Mouse (Mus musculus) midbrain, postnatal 0 days (tissue): ENCODE data around the gene Rhoh. TPM values are rescaled to one million over a fixed set of nuclear protein-coding genes. Genes with fewer than 3 reads are reported as not detected.
A peak's percentile ranks its signal among the peaks of the same experiment; 100 is the strongest.

Experiments
- ATAC-seq: fragments of 200-750 bp; cut with Nextera tagmentation; 2 replicates; pipeline ENCODE4 v1.8.0; 2017; ENCODE audit warnings: moderate number of reproducible peaks, mild to moderate bottlenecking, moderate TSS enrichment, moderate library complexity; ENCODE audit not compliant: low FRiP score
- DNase-seq: peaks from one replicate; pipeline ENCODE4 v3.0.0-alpha.2; 2015; ENCODE audit warnings: low spot score
- H3K27ac ChIP-seq: fragments of 300-500 bp; sonication (generic); 2 replicates; pipeline ENCODE4 v1.5.1; 2014; ENCODE audit warnings: low read depth, mild to moderate bottlenecking, low read length, mixed read lengths
- H3K27me3 ChIP-seq: fragments of 300-500 bp; sonication (generic); 2 replicates; pipeline ENCODE4 v1.6.1; 2014; ENCODE audit warnings: low read length, control low read depth, mixed read lengths; ENCODE audit not compliant: insufficient read depth
- H3K36me3 ChIP-seq: fragments of 300-500 bp; sonication (generic); 2 replicates; pipeline ENCODE4 v1.6.1; 2014; ENCODE audit warnings: low read length, control low read depth, mixed read lengths; ENCODE audit not compliant: insufficient read depth
- H3K4me1 ChIP-seq: fragments of 300-500 bp; sonication (generic); 2 replicates; pipeline ENCODE4 v1.6.1; 2014; ENCODE audit warnings: mild to moderate bottlenecking, control low read depth, antibody characterized with exemption, low read length, mixed read lengths; ENCODE audit not compliant: insufficient read depth
- H3K4me2 ChIP-seq: fragments of 300-500 bp; sonication (generic); 2 replicates; pipeline ENCODE4 v1.6.1; 2014; ENCODE audit warnings: low read depth, mild to moderate bottlenecking, low read length, mixed read lengths; ENCODE audit not compliant: poor library complexity, severe bottlenecking
- H3K4me3 ChIP-seq: fragments of 300-500 bp; sonication (generic); 2 replicates; pipeline ENCODE4 v1.5.1; 2014; ENCODE audit warnings: low read depth, mild to moderate bottlenecking, low read length, moderate library complexity
- H3K9ac ChIP-seq: fragments of 300-500 bp; sonication (generic); replicated peaks from 2 replicates; pipeline ENCODE4 v1.6.1; 2014; ENCODE audit warnings: mild to moderate bottlenecking, low read length, moderate library complexity, mixed read lengths; ENCODE audit not compliant: poor library complexity, severe bottlenecking
- H3K9me3 ChIP-seq: fragments of 300-500 bp; sonication (generic); 2 replicates; pipeline ENCODE4 v1.6.1; 2016; ENCODE audit warnings: low read length, control low read depth
- CTCF ChIP-seq: IDR thresholded peaks from 2 replicates; pipeline ENCODE4 v1.5.1; 2016; ENCODE audit warnings: antibody characterized with exemption, mild to moderate bottlenecking
- WGBS: fragments of 180-500 bp; shearing (Covaris S2); extraction: QIAGEN DNeasy Blood & Tissue Kit; methylation state at CpG from one replicate; pipeline ENCODE4 v1.1.7; 2014; 5-methylcytosine and 5-hydroxymethylcytosine counted together
- polyA plus RNA-seq: library from polyadenylated mRNA; unstranded; fragments of >200 nt; fragmentation: Nextera tagmentation; extraction: Ambion mirVana; gene quantifications from 2 replicates; pipeline ENCODE4 v1.2.1, GENCODE M21; 2015
- total RNA-seq: library from RNA; depleted of rRNA; stranded (reverse); fragments of >200 nt; gene quantifications from 2 replicates; pipeline ENCODE4 v1.2.3, GENCODE M21; 2014; rRNA removed

The Rhoh gene
- total RNA-seq, result 0.33 and 1.5 TPM in 2 replicates
- 0.38 and 0.51 TPM in 2 replicates for polyA plus RNA-seq

DNA sequence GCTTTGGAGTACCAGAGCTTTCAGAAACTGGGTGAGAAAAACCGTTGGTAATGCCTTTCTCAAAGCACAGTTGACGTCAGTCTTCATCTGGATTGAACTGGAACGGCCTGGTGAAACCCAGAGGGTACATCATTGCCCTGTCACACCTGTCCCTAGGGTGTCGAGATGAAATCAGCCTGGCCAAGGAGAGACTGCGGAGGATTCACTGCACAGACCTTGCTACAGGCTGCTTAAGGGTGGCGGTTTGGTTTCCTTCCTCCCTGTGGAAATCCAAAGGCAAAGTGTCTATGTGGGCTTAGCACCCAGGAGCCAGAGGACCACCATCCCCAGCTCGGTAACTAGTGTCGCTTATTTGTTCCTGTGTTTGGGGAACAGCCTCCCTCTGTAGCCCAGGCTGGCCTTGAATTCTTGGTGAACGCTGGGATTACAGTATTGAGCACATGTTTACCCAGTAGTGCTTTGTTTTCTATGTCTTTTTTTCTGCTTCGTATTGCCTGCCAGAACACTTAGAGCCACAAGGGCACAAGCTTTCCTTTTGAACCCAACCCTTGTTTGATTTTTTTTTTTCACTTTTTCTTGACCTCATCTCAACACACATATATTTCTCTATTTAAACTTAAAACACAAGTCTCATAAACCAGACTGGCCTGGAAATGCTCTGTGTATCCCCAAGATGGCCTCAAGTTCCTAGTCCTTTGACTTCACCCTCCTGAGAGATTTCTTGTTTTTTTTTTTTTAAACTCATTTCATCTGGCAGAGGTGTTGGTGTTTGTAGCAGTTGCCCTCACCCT, at the start of gene Rhoh:
Rhoh (plus strand) TSS at position 60 of the 791 bp plus-strand sequence.
- H3K27ac ChIP-seq, result no peak within 1 kb of the TSS
- H3K9ac ChIP-seq, result no peak within 1 kb of the TSS
- no peaks in the 10 kb centered on the region for H3K27me3 ChIP-seq
- DNase-seq, result no peak
- no peaks in the 10 kb centered on the region for H3K36me3 ChIP-seq
- 87% methylated on average over 10 of the region's 10 CpGs for WGBS
- no peak for ATAC-seq
- H3K4me2 ChIP-seq, result no peak within 1 kb of the TSS
- no peaks in the 10 kb centered on the region for H3K9me3 ChIP-seq
- no peak within 1 kb of the TSS for H3K4me3 ChIP-seq
- H3K4me1 ChIP-seq, result no peaks in the 10 kb centered on the region
- no peak for TF ChIP-seq CTCF

DNA sequence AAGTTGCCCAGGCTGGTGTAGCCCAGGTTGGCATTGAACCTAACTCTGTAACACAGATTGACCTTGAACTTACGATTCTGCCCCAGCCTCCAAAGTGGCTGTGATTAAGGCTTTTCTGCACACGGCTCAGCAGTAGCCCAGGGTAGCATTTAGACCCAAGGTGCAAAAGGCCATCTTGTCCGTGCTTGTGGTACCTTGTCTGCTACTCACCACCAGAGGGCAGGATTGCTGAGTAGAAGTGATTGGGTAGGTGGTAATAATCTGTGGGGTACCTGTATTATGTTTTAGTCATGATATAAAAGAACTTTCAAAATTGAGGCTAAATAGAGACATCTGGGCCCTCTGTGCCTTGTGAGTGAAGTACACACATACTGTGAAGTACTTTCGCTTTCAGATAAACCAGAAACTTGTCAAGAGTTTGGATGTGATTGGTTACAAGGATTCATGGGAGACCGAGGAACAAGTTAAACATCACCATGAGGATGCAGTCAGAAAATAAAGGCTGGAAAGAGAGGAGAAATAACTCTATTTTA, 37.3 kb upstream of the Rhoh start:
- H3K36me3 ChIP-seq, result peaks cover 20% of the 10 kb centered on the region
- H3K9ac ChIP-seq, result no peak overlapping the region
- peak; percentile 84 for TF ChIP-seq CTCF
- DNase-seq, result peak; percentile 53
- H3K4me1 ChIP-seq, result no peaks in the 10 kb centered on the region
- WGBS, result 76% methylated on average over 5 of the region's 5 CpGs
- ATAC-seq, result no peak
- no peak overlapping the region for H3K27ac ChIP-seq
- no peak overlapping the region for H3K4me2 ChIP-seq
- no peaks in the 10 kb centered on the region for H3K9me3 ChIP-seq
- H3K27me3 ChIP-seq, result no peaks in the 10 kb centered on the region
- no peak overlapping the region for H3K4me3 ChIP-seq

DNA sequence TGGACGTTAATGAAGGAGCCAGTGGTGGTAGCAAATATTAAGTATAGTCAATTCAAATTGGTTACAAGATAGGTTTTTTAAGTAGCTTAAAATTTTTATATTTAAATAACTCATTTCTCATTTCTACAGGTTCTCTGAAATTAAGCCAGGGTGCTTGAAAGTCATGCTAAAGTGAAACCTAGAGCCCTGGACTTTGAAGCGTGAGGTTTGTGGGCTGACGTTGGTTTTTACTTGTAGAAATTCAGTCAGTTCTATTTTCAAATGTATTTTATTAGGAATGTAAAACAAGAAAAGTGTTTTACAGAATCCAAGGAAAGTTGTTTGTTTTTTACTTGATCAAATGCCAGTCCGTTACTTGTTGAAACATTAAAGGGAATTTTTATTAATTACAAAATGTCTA, 34.5 kb upstream of the Rhoh start:
- H3K36me3 ChIP-seq, result peaks cover 17% of the 10 kb centered on the region
- ATAC-seq (no peak), DNase-seq (no peak)
- no peak overlapping the region for H3K27ac ChIP-seq
- no peaks in the 10 kb centered on the region for H3K4me1 ChIP-seq
- no peaks in the 10 kb centered on the region for H3K27me3 ChIP-seq
- H3K9ac ChIP-seq, result no peak overlapping the region
- H3K9me3 ChIP-seq, result no peaks in the 10 kb centered on the region
- WGBS, result 95% methylated on average over 4 of the region's 4 CpGs
- H3K4me3 ChIP-seq, result no peak overlapping the region
- TF ChIP-seq CTCF, result no peak
- no peak overlapping the region for H3K4me2 ChIP-seq

DNA sequence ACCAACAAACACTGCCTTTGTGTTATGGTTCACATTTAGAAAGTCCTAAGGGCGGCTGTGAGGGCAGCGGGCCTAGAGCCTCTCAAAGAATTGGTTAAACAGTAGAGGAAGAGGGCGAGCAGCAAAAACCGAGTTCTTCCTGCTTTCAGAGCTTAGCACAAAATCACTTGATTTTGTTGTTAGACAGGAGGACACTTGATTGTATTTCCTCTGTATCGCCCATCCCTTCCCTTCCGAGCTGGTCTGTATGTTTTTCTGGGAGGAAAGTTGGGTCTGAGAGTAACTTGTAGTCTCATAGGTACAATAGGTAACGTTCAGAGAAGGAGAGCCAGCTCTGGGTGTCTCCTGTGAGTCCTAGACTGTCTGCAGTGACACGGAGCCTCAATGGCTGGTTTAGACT, 33.9 kb upstream of the Rhoh start:
- ATAC-seq, result no peak
- 91% methylated on average over 8 of the region's 8 CpGs for WGBS
- Histone ChIP-seq H3K4me2 (no peak overlapping the region), H3K9me3 (no peaks in the 10 kb centered on the region), H3K27ac (no peak overlapping the region), H3K4me1 (no peaks in the 10 kb centered on the region), H3K27me3 (no peaks in the 10 kb centered on the region), H3K36me3 (peaks cover 14% of the 10 kb centered on the region), H3K4me3 (no peak overlapping the region), H3K9ac (no peak overlapping the region)
- no peak for DNase-seq
- no peak for TF ChIP-seq CTCF

DNA sequence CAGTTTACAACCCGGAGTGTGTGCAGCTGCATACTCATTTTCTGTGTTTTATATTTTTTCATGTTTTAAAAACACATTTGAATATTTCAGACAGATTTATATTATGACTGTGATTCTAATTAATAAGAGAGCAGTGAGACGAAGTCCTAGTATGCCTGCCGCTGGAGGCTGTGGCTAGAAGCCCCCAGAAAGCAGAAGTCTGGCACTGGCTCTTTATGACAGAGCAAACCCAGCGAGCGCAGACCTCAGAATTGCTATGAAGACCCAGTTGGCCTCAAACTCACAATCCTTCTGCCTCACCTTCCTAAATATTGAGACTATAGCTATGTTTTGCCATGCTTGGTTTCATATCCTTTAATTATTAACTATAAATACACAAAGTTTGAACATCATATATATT, 32.8 kb upstream of the Rhoh start:
- ATAC-seq (no peak), DNase-seq (no peak)
- Histone ChIP-seq H3K27ac (no peak overlapping the region), H3K4me1 (no peaks in the 10 kb centered on the region), H3K27me3 (no peaks in the 10 kb centered on the region), H3K9me3 (no peaks in the 10 kb centered on the region), H3K4me3 (no peak overlapping the region), H3K36me3 (0 out of 2 replicates have a peak, but pooled peaks cover 6% of the 10 kb centered on the region), H3K4me2 (no peak overlapping the region), H3K9ac (no peak overlapping the region)
- TF ChIP-seq CTCF, result no peak
- 94% methylated on average over 5 of the region's 5 CpGs for WGBS

DNA sequence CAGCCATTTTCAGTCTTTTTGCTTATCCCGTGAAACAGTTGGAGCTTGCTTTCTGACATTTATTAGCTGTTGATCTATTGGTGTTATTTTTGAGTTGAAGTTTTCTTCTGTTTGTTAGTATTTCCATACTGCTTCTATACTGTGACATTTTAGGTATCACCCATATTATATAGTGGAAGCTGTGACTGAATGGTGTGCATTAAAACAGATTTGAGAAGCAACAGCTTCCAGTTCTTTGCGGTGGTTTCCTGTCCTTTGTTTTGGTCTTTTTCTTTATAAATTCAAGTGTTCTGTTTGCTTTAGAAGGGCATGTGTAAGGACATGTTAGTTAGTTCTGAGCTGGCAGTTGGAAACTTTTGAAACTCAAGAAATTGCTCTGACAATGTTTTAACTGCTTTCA, 32.0 kb upstream of the Rhoh start:
- no peak for TF ChIP-seq CTCF
- H3K27ac ChIP-seq, result no peak overlapping the region
- no peak for ATAC-seq

More for the DNA sequence above, 32.0 kb upstream of the Rhoh start:
- no peaks in the 10 kb centered on the region for H3K4me1 ChIP-seq
- no peak overlapping the region for H3K4me3 ChIP-seq
- 0 out of 2 replicates have a peak, but pooled peaks cover 6% of the 10 kb centered on the region for H3K36me3 ChIP-seq
- no peaks in the 10 kb centered on the region for H3K27me3 ChIP-seq
- H3K9me3 ChIP-seq, result no peaks in the 10 kb centered on the region
- no peak overlapping the region for H3K4me2 ChIP-seq
- WGBS, result 86% methylated on average over 2 of the region's 2 CpGs
- DNase-seq, result no peak
- H3K9ac ChIP-seq, result no peak overlapping the region
